Mouse (Mus musculus) heart, postnatal 4 days (tissue): ENCODE data around the gene Oxtr. TPM values are rescaled to one million over a fixed set of nuclear protein-coding genes. Genes with fewer than 3 reads are reported as not detected.
A peak's percentile ranks its signal among the peaks of the same experiment; 100 is the strongest.

Source experiments
- DNase-seq: peaks from one replicate; pipeline ENCODE4 v3.0.0; 2021
- total RNA-seq, 2 experiments: library from RNA; stranded (reverse); gene quantifications; 2 replicates each; pipeline ENCODE4 v1.2.3; 2021

The Oxtr gene
- total RNA-seq, 2 experiments from 2014 or later = 0.07 to 0.14 TPM

DNA sequence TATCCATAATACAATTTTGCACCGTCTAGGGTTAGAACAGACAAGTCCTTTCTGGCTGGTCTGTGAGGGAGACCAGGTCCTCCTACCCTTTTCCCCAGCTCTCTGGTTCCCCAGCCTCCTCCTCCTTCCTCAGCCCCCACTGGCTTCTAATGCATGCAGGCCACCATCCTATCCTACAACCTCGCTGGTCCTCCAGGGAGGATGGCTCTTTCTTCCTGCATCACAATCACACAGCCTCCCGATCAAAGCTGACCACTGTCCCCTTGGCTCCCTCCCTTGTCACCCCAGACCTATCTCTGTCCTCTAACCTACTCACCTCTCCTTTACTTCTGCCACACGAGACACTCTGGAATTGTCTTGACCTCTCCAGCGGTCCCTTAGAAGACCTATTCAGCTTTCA, 1.8 kb downstream of the Oxtr start:
- DNase-seq = no peak

GRCm38 (mm10) chr6:112484316-112484715, 5.4 kb downstream of the Oxtr start:
- peak; percentile 71 for DNase-seq

DNA sequence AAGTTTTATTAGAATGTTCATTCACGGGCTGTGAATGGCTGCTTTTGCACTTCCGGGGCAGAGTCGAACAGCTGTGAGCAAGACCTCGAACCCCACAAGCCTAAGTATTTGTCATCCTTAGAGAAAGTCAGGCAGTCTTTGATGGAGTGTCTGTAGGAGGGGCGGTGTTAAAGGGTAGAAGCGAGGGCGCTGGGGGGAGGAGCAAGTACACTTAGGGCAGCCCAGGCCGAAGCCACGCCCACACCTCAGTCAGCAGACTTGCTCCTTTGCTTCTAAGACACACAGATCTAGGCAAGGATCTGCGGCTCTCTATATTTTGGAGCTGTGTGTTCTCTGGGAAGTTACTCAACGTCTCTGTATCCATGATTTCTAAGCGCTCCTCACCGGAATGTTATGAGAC, 9.9 kb downstream of the Oxtr start:
- no peak for DNase-seq

DNA sequence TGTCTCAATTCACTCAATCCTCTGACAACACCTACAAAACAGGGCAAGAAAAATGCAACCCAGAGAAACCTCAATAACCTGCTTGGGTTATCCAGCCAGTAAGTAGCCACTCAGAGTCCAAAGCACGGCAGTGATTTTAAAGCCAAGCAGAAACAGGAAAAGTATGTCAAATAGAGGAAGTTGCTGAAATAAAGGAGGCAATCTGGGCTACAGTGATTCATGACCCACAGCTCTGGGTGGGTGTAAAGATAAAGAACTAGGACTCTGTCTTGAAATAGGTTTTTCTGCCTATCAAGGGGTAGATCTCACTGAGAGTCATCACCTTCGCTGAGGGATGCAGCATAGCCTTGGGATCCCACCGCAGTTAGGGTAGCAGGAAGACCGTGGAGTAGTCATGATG, 18.1 kb downstream of the Oxtr start:
- no peak for DNase-seq

DNA sequence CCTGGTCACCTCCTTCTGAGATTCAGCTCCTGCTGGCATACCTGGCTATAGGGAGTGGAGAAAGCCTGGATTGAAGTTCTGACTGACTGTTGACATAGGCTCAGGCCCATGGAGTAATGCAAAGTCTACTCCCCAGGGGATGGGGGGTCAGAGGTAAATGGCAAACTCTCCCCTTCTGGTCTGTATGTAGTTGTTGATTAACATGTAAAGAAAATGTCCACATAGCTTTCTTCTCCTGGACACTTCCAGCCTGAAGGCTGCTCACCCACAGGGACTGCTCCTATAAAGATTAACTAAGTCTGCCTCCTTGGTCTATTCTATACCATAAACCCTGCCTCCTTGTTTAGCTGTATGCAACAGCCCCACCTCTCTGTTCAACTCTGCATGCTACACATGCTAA, 23.7 kb downstream of the Oxtr start:
- DNase-seq = no peak

DNA sequence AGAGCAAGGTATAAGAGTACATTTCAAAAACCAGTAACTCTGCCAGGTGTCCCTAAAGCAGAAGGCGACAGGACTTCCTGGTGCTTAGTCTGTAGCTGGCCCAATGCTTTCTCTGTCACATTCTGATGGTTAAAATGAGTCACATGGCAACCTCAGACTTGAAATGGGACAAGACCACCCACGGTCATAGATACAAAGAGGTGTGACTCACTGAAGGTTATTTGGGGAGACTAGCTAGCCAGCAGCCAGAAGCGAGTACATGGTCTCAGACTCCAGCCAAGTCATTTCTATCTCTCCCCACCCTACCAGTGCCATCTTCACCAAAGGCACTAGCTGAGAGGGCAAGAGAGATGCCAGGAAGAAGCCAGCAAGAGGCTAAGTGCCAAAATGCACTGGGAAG, 24.3 kb downstream of the Oxtr start:
- DNase-seq = no peak

DNA sequence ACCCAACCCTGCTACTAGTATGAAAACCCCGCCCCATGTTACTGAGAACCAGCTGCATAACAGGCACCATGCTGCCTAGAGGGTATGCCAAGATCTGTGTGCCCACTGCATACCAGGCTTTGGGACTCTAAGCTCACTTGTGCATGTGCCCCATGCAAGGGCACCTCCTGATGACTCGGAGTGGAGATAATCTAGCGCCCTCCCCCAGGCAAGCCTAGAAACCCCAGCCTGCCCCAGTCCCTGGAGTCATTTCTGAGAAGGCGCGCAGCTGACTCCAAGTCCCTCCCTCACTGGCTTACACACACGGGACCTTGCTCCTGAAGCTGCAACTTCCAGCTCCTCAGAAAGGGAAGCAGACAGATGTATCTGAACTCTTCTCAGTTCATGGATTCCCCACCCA, 26.4 kb downstream of the Oxtr start:
- peak; percentile 37 for DNase-seq

- DNase-seq = no peak
These were observed 28.3 kb downstream of the Oxtr start for GRCm38 (mm10) chr6:112461459-112461858.

DNA sequence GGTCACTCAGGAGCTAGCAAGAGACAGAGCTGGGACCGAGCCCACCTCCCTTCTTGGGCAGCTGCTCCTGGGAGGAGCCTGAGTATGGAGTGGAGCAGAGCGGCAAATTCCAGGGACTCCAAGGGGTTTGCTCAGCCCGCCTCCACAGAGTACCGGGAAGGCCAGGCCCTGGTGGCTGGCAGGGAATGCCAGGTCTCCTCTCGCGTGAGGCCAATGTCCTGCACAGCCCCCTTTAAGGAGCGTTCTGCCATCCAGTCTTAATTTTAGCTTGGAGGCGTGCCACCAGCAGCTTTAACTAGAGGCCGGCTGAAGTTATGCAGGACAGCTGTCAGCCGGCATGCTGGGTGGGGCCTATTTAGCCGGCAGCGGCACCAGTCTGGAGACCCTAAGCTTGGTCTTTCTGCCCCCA, 30.4 kb downstream of the Oxtr start, which contains the start of gene Cav3:
Gene Cav3 (plus strand): TSS at position 165 of the 409 bp plus-strand sequence.
- peak; percentile 84 for DNase-seq

DNA sequence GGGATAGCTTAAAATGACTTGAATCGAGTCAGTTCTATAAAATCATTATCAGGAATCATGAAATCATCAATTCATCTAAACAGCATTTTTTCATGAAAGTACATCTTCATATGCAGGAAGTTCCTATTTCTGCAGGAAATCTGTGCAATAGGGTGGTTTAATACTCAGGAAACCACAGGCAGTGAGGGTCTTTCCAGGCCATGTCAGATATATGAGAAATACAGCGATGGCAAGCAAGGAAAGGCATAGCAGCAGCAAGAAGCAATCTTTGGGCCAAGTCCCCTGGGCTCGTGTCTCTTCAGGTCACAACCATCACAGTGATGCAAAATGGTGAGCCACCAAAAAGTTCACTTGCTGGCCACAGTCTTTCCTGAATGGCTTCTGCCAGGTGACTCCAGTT, 44.1 kb downstream of the Oxtr start:
- DNase-seq = no peak

DNA sequence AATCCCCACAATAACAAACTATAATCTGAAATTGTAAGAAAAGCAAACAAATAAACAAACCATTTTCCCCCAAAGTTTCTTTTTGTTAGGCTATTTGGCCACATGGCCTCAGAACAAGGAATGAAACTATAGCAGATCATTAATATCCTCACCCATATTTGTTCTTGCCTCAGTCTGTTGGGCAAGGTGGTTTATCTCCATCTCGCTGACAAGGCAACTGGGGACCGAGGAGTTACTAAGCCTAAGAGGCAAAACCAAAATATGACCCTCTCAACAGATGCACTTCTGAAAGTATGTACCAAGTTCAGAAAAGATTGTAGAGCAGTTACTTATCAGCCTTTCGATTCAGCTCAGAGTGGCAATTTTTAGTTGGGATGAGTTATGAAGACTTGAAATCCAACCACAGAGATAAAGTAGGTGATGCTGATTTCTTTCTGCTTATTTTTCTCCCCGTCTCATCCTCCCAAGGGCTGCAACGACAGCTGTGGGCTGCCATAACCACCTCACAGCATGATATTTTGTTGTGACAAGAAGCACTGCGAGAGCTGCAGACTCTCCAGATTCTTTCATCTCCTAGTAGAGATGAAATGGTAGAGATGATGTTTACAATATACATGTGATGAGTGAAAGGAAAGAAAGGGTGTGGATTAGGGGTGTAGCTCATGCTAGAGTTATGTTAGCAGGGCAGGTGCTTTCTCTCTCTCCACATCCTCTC, 63.6 kb downstream of the Oxtr start:
- DNase-seq = no peak

DNA sequence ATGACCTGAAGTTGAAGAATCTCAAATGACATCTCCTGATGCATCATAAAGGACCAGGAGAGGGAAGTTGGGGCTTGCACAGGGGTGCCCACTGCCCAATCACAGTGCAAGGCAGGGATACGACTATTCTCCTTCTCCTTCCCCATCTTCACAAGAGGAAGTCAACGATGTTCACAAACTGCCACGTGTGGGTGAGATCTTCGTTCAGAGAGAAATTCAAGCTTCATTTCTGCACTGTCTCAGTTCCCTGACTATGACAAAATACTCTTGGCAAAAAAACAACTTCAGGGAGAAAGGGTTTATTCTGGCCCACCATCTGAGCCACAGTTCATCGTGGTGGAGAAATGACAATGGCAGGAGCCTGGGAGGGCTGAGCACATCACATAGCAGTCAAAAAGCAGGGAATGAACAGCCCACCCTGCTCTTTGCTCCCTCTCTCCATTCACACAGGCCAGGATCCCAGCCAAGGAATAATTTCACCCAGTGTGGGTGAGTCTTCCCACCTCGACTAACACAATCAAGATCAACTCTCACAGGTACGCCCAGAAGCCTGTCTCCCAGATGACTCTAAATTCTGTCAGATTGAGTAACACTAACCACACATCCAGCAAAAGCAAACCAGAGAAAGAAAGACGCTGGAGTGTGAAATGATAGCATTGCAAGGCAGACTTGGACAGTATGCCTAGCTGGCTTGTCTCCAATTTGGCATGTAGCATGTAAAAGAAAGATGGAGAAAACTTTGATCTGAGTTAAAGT, 65.8 kb downstream of the Oxtr start:
- peak; percentile 35 for DNase-seq

Other genes with a start within 250 kb of the Oxtr start
- 10 to 100 TPM; 55.0 to 63.0 TPM for gene Lmcd1, start 216.2 kb downstream of the Oxtr start, total RNA-seq
- gene Ssu2, start 101.9 kb downstream of the Oxtr start, total RNA-seq = 1 to 10 TPM; 3.9 to 4.1 TPM
- 100 to 1,000 TPM; 154 to 182 TPM for gene Cav3, start 30.4 kb downstream of the Oxtr start, total RNA-seq
- 10 to 100 TPM; 12.7 to 12.8 TPM for gene Rad18, start 206.7 kb upstream of the Oxtr start, total RNA-seq